Mouse (Mus musculus) erythroblast, embryonic 14.5 days (primary cell): ENCODE results near the gene Baiap2l1.

Source experiments
- GATA1 ChIP-seq: IDR thresholded peaks from 2 replicates; pipeline ENCODE4 v1.6.1; 2012; ENCODE audit warnings: low read length, inconsistent platforms, mixed read lengths
- TAL1 ChIP-seq: IDR thresholded peaks from 3 replicates; pipeline ENCODE4 v1.6.1; 2012; ENCODE audit warnings: low read length, inconsistent platforms, mixed read lengths

- no peak for TF ChIP-seq GATA1
- no peak for TF ChIP-seq TAL1
Observed at GRCm38 (mm10) chr5:144249871-144250270, 108.0 kb downstream of the Baiap2l1 start.
